Mouse (Mus musculus) megakaryocyte progenitor cell, adult 5-6 weeks (primary cell): ENCODE data around the gene Zxdb. TPM values are rescaled to one million over a fixed set of nuclear protein-coding genes. Genes with fewer than 3 reads are reported as not detected.
"Not testable (repeated sequence)": the region's sequence is repeated elsewhere in the genome, so short reads cannot be mapped to it uniquely, and the experiment has no call there.

Experiments used
- ATAC-seq: replicated peaks from 2 replicates; pipeline ENCODE4 v1.8.0; 2016; ENCODE audit warnings: mild to moderate bottlenecking, moderate TSS enrichment, inconsistent platforms; ENCODE audit not compliant: poor library complexity
- total RNA-seq, 2 experiments: library from RNA; stranded (forward) in 1 of 2; stranded (reverse) in 1 of 2; fragments of 157-497, 149-512 nt in 1 of 2; fragments of 200-1000 nt in 1 of 2; gene quantifications; 2 replicates each; pipeline versions ENCODE4 v1.2.3 to v1.2.4; 2015 to 2017

The Zxdb gene
- total RNA-seq (2015) = 7.5 and 8.5 TPM in 2 replicates
- 5.1 and 7.2 TPM in 2 replicates for total RNA-seq (2017)

- peak; percentile 63 for ATAC-seq
Observed at GRCm38 (mm10) chrX:94724192-94724971, at the start of gene Zxdb. TSS of gene Zxdb (plus strand) at chrX:94724569.

- ATAC-seq = peak; percentile 60; the same call in 1 of the 2 replicates
Observed at GRCm38 (mm10) chrX:94674977-94675376, 49.4 kb upstream of the Zxdb start.

DNA sequence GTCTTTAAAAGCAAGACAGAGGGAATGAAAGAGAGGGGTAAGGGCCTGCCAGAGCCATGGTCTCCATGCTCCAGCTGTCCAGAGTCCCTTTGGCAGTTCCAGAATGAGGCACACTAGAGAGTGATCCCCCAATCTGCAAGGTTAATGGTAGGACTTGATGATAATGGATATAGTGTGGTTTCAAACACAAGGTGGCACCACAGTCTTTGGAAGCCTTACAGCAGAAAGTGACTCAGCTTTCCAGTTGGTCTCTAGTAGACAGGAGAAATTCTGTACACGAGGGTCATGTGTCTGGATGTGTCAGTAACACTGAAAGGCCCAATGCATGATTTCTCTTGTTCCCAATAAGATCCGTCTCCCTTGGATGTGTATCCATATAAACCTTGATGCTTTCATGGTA lies 42.8 kb upstream of the Zxdb start:
- ATAC-seq = peak; percentile 90

GRCm38 (mm10) chrX:94689593-94689992 lies 34.8 kb upstream of the Zxdb start:
- ATAC-seq = peak; percentile 97

GRCm38 (mm10) chrX:94706676-94707075 lies 17.7 kb upstream of the Zxdb start:
- ATAC-seq = not testable (repeated sequence)

GRCm38 (mm10) chrX:94709752-94710151 lies 14.6 kb upstream of the Zxdb start:
- ATAC-seq = not testable (repeated sequence)

- ATAC-seq = peak; percentile 48
Observed at GRCm38 (mm10) chrX:94724972-94725569, 702 bp downstream of the Zxdb start.

GRCm38 (mm10) chrX:94725627-94726083 lies 1.3 kb downstream of the Zxdb start:
- ATAC-seq = peak; percentile 46

DNA sequence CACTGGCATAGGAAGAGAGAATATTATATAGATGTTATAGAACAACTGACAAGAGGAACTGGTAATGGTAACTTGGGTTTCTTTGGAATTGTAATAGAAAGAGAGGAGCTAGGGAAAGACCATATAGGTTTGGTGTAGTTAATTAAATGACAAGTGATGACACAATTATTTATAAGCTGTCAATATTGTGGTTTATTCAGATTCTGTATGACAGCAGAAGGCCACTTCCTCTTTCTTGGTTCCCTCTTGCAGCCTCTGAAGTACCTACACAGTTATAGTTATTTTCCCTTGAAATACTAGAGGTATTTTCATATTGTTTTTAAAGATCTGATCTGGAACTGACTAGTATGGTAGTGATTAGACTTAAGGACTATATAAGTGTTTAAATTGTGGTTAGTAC lies 7.2 kb downstream of the Zxdb start:
- ATAC-seq = peak; percentile 78

DNA sequence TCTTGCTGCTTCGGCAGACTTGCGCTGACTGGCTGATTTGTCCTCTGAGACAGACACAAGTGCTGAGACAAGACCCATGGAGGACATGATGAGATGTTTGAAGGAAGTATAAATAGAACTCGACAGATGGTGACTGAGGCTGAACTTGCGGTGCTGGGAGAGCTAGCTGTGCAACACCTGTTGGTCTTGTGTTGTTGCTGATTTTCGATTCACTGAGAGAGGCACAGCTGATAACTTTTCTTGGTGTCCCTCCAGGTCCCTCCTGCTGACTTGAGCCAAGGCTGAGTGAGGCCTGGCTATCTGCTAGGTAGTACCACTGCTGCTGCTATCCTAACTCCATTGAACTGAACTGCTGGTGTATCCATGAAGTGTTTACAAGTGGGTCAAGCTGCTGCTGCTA lies 29.4 kb downstream of the Zxdb start:
- no peak for ATAC-seq

DNA sequence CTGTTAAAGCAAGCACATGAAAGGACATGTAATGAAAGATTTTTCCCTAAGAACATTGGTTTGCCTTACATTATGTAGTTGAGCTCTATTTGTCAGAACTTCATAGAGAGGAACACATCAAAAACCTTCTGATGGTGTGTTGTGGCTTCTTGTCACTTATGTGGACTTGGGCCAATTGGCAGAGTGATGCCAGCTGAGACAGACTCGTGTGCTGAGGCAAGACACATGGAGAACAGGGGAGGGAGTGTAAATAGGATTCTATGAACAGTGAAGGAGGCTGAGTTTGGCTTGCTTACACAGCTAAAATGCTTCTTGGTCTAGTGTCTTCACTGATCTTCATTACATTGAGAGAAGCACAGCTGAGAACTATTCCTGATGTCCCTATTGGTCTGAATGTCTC lies 35.6 kb downstream of the Zxdb start:
- no peak for ATAC-seq

DNA sequence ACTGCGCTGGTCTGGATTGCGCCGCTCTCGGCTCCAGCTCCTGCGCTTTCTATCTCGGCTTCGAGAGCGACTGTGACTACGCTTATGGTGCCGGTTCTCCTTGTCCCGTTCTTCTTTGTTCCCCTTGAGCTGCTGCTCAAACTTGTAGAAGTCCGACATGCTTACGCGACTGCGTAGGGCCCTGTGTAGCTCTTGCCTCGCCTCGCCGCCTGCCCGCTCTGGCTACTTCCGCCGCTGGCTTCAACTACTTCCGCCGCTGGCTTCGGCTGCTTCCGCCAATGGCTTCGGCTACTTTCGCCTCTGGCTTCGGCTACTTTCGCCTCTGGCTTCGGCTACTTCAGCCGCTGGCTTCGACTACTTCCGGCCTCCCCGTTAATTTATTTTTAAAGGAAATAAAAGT lies 49.5 kb downstream of the Zxdb start:
- ATAC-seq = no peak

Other genes with a start within 250 kb of the Zxdb start
- 4.1 and 4.9 TPM in 2 replicates for gene Maged1, start 182.4 kb upstream of the Zxdb start, total RNA-seq (2015)
- gene Maged1, start 182.4 kb upstream of the Zxdb start, total RNA-seq (2017) = 2.7 and 4.9 TPM in 2 replicates
- gene Gspt2, start 88.5 kb upstream of the Zxdb start, total RNA-seq (2015) = 11.9 and 13.1 TPM in 2 replicates
- 10.5 and 13.9 TPM in 2 replicates for gene Gspt2, start 88.5 kb upstream of the Zxdb start, total RNA-seq (2017)